Mouse (Mus musculus) lung, adult 2 months (tissue): ENCODE measurements around the gene Nectin3.

Experiments
- CTCF ChIP-seq: fragments of 200-500 bp; IDR thresholded peaks from 2 replicates; pipeline ENCODE4 v1.5.1; 2011; ENCODE audit warnings: mild to moderate bottlenecking, low read length, control low read depth; ENCODE audit not compliant: insufficient read depth
- POLR2A ChIP-seq: fragments of 200-500 bp; IDR thresholded peaks from 2 replicates; pipeline ENCODE4 v1.6.1; 2011; ENCODE audit warnings: low read depth, mild to moderate bottlenecking, control low read depth, low read length, borderline replicate concordance; ENCODE audit errors: extremely low read depth

- TF ChIP-seq POLR2A (no peak), CTCF (no peak)
These were observed 2.4 kb upstream of the Nectin3 start for GRCm38 (mm10) chr16:46500759-46501158.
